Comparison of ENCODE assay signal across 8 mouse cellular contexts in the genomic region with DNA sequence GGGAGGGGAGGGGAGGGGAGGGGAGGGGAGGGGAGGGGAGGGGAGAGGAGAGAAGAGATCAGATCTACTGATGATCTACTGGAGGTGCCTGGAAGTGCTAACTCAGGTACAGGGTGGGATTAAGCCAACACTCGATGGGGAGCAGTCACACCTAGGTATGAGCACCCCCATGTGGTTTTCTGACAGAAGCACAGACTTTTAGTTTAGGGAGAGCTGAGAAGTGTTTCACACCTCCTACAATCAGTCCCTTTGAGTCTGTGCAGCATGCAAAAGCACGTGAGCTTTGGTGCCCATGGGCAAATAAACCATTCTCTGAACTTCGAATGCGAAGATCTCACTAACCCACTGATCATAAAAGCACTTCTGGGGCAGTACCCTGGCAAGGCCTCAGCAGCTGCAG. TPM values are rescaled to one million over a fixed set of nuclear protein-coding genes. Genes with fewer than 3 reads are reported as not detected.
DNase-seq lines count a peak whose midpoint lies in the region; ATAC-seq and TF ChIP-seq lines count a peak whose summit lies in the region.

No protein-coding gene starts in this region.

- no peaks in the 10 kb centered on the region for H3K9me3 ChIP-seq in forebrain, embryonic 15.5 days

- H3K9ac ChIP-seq in forebrain, embryonic 15.5 days (replicated peaks) = no peak overlapping the region

- H3K4me3 ChIP-seq in gastrocnemius, adult 2 months = no peak overlapping the region
- H3K4me3 ChIP-seq in forebrain, embryonic 15.5 days = no peak overlapping the region

- 74% methylated on average over 4 of the region's 4 CpGs for WGBS in forebrain, embryonic 15.5 days

- no peaks in the 10 kb centered on the region; the same call in 1 of the 2 replicates for H3K36me3 ChIP-seq in forebrain, embryonic 15.5 days

- H3K27ac ChIP-seq in gastrocnemius, adult 2 months = no peak overlapping the region
- H3K27ac ChIP-seq in forebrain, embryonic 15.5 days (replicated peaks) = no peak overlapping the region

- H3K4me2 ChIP-seq in forebrain, embryonic 15.5 days (replicated peaks) = no peak overlapping the region

- ATAC-seq in forebrain, embryonic 15.5 days (replicated peaks) = no peak

- no peaks in the 10 kb centered on the region for H3K27me3 ChIP-seq in forebrain, embryonic 15.5 days

- peak; percentile 31; the same call in 1 of the 2 replicates for TF ChIP-seq CTCF in gastrocnemius, adult 2 months (IDR thresholded peaks at IDR 0.05)

- peaks cover 19% of the 10 kb centered on the region for H3K4me1 ChIP-seq in forebrain, embryonic 15.5 days

- DNase-seq in gastrocnemius, adult 2 months = no peak
- DNase-seq in gastrocnemius, postnatal 10 days = no peak
- peak; percentile 10 for DNase-seq in lung, postnatal 25 days (ENCODE audit: low spot score)
- DNase-seq in lung, adult 18-20 months = no peak
- peak; percentile 54 for DNase-seq in T-cell, adult 2 months (ENCODE audit: low spot score)
- peak; percentile 71 for DNase-seq in naive thymus-derived CD4-positive, alpha-beta T cell, adult 2 months (ENCODE audit: low read depth)
- no peak for DNase-seq in urinary bladder, adult 2 months (ENCODE audit: low spot score)

- intact Hi-C loops in gastrocnemius, adult 2 months (cut with DNase I) = loop anchor here (5.0 kb wide), 1 partner anchor 70 kb away; a partner anchor contains a TSS

RNA-seq across cellular contexts. Expression of a gene that starts 3.1 kb away (rescaled TPM):
- total RNA-seq in gastrocnemius, adult 2 months (2021) = 10 to 100 TPM; 35.2 to 38.9 TPM
- total RNA-seq in gastrocnemius, postnatal 10 days (2021) = 10 to 100 TPM; 23.0 to 28.7 TPM
- polyA plus RNA-seq in urinary bladder, adult 2 months (2012; rRNA removed) = 16.9 and 19.8 TPM in 2 replicates
- 12.1 and 12.7 TPM in 2 replicates for polyA plus RNA-seq in forebrain, embryonic 15.5 days (2015; fragmentation: Nextera tagmentation; extraction: Ambion mirVana)

RNA-seq across cellular contexts. Expression of a gene that starts 33.5 kb away (rescaled TPM):
- 1 to 10 TPM; 3.7 to 3.8 TPM for total RNA-seq in gastrocnemius, adult 2 months (2021)
- 1 to 10 TPM; 3.6 to 5.1 TPM for total RNA-seq in gastrocnemius, postnatal 10 days (2021)
- 7.5 and 9.0 TPM in 2 replicates for polyA plus RNA-seq in urinary bladder, adult 2 months (2012; rRNA removed)
- 7.6 and 8.9 TPM in 2 replicates for polyA plus RNA-seq in forebrain, embryonic 15.5 days (2015; fragmentation: Nextera tagmentation; extraction: Ambion mirVana)

RNA-seq across cellular contexts. Expression of a gene that starts 44.6 kb away (rescaled TPM):
- total RNA-seq in gastrocnemius, adult 2 months (2021) = 1 to 10 TPM; 1.6 to 2.4 TPM
- total RNA-seq in gastrocnemius, postnatal 10 days (2021) = 1 to 10 TPM; 1.7 to 2.7 TPM
- 3.7 and 3.9 TPM in 2 replicates for polyA plus RNA-seq in urinary bladder, adult 2 months (2012; rRNA removed)
- polyA plus RNA-seq in forebrain, embryonic 15.5 days (2015; fragmentation: Nextera tagmentation; extraction: Ambion mirVana) = 4.8 and 5.5 TPM in 2 replicates

RNA-seq across cellular contexts. Expression of a gene that starts 46.3 kb away (rescaled TPM):
- under 1 TPM; 0.15 to 0.25 TPM for total RNA-seq in gastrocnemius, adult 2 months (2021)
- total RNA-seq in gastrocnemius, postnatal 10 days (2021) = 1 to 10 TPM in 1 of 2 experiments, under 1 TPM in 1; 0.75 to 1.5 TPM
- polyA plus RNA-seq in urinary bladder, adult 2 months (2012; rRNA removed) = 3.4 and 3.5 TPM in 2 replicates
- 0.22 and 0.28 TPM in 2 replicates for polyA plus RNA-seq in forebrain, embryonic 15.5 days (2015; fragmentation: Nextera tagmentation; extraction: Ambion mirVana)

RNA-seq across cellular contexts. Expression of a gene that starts 51.1 kb away (rescaled TPM):
- 1 to 10 TPM; 1.2 to 1.3 TPM for total RNA-seq in gastrocnemius, adult 2 months (2021)
- total RNA-seq in gastrocnemius, postnatal 10 days (2021) = 1 to 10 TPM; 2.9 to 3.7 TPM
- 6.2 and 6.8 TPM in 2 replicates for polyA plus RNA-seq in urinary bladder, adult 2 months (2012; rRNA removed)
- polyA plus RNA-seq in forebrain, embryonic 15.5 days (2015; fragmentation: Nextera tagmentation; extraction: Ambion mirVana) = 5.4 and 5.9 TPM in 2 replicates

Comparison
In these comparisons a context has a peak if more than half of its experiments do, and no peak if none do; other contexts are left out.
1. DNase-seq: peak in lung, postnatal 25 days (single experiment), T-cell, adult 2 months (single experiment) and naive thymus-derived CD4-positive, alpha-beta T cell, adult 2 months (single experiment); none in gastrocnemius, adult 2 months (single experiment), gastrocnemius, postnatal 10 days (single experiment), lung, adult 18-20 months (0 of 2) and urinary bladder, adult 2 months (single experiment).